Mouse (Mus musculus) megakaryocyte, adult 5-6 weeks (primary cell): ENCODE data around the gene Cnnm3. TPM values are rescaled to one million over a fixed set of nuclear protein-coding genes. Genes with fewer than 3 reads are reported as not detected.

Experiments
- ATAC-seq: 2 replicates; pipeline ENCODE4 v1.8.0; 2016; ENCODE audit warnings: mild to moderate bottlenecking, inconsistent platforms; ENCODE audit not compliant: poor library complexity, severe bottlenecking
- total RNA-seq, 2 experiments: library from RNA; stranded (forward) in 1 of 2; stranded (reverse) in 1 of 2; fragments of 153-499, 151-499 nt in 1 of 2; fragments of 221-1000, 200-1000 nt in 1 of 2; gene quantifications; 2 replicates each; pipeline versions ENCODE4 v1.2.3 to v1.2.4; 2015 to 2017

Cnnm3 gene
- total RNA-seq, 2 experiments from 2014 or later: 6.8 to 15.1 TPM

- ATAC-seq: no peak
These were observed 14.9 kb upstream of the Cnnm3 start for GRCm38 (mm10) chr1:36496719-36497118.

DNA sequence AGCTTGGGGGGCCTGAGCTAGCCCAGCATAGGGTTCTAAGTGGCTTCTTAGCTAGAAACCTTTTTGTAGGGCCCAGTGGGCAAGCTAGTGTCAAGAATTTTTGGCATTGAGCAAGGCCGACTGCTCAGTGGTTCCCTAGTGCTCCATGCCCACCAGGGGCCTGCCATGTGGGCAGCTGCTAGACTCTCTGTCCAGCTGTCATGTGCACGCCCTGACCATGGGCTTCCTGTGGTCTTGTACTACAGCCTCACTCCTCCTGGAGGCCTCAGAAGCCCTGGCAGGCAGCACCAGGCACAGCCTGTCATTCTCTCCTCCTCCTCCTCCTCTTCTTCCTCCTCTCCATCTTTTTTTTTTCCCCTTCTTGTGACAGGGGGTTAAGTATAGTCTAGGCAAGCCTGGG lies 14.4 kb upstream of the Cnnm3 start:
- no peak for ATAC-seq

- ATAC-seq: peak; percentile 84
These were observed 10.4 kb upstream of the Cnnm3 start for GRCm38 (mm10) chr1:36501261-36501660.

DNA sequence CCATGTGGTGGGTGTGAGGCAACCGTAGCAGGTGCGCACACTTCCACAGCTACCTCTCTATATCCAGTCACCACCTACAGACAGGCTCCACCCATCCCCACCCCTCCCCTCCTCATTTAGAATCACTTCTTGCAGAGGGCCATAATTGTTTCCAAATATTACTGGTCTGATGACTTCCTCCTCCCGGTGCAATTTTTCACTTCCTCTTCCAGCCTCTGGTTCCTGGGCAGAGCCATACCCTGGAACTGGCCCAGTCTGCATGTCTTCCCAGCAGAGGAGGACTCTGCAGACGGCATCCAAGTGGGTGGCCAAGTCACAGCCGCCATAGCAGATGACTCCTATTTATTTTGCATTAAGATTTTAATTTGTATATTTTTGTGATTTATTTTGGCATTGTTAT lies 3.4 kb upstream of the Cnnm3 start:
- ATAC-seq: peak; percentile 67

- peak; percentile 6; the same call in 1 of the 2 replicates for ATAC-seq
These were observed 660 bp downstream of the Cnnm3 start for GRCm38 (mm10) chr1:36512089-36512965.

- no peak for ATAC-seq
These were observed 1.3 kb downstream of the Cnnm3 start for GRCm38 (mm10) chr1:36512966-36513280.

DNA sequence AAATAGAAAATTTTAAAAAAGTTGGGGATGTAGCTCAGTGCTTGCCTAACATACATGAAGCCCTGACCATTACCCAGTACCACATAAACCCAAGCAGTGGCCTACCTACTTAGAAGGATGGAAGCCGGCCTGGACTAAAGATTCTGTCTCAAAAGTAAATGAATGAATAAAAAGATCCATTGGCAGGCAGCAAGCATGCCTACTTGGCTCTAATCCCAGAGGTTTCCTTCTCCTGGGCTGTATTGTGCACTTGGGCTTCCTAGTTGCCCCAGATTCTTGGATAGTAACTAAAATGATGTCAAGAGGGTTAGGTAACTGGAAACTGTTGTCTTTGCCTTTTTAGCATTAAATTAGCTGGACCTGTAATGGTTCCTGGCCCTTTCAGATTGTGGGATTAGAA lies 1.6 kb downstream of the Cnnm3 start:
- no peak for ATAC-seq

DNA sequence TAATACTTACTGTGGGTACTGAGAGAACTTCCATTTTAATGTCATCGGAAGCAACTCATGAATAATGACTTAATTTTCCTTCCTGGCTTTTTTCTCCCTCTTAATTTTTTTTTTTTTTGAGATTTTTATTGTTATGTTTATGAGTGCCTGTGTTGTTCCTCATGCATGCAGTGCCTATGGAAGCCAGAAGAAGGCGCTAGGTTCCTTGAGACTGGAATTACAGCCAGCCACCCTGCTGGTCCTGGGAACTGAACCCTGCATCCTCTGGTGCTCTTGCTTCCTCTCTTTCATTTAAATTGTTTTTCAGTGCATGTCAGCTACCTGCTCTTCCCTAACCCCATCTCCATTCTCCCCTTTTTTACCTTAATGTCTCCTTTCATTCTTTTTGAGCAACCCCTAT lies 2.1 kb downstream of the Cnnm3 start:
- no peak for ATAC-seq

- no peak for ATAC-seq
These were observed 6.6 kb downstream of the Cnnm3 start for GRCm38 (mm10) chr1:36518259-36518658.

- ATAC-seq: no peak
These were observed 8.0 kb downstream of the Cnnm3 start for GRCm38 (mm10) chr1:36519626-36520025.

GRCm38 (mm10) chr1:36522210-36522609 lies 10.5 kb downstream of the Cnnm3 start:
- no peak for ATAC-seq

- ATAC-seq: no peak
These were observed 11.8 kb downstream of the Cnnm3 start for GRCm38 (mm10) chr1:36523332-36524013.

GRCm38 (mm10) chr1:36524058-36524457 lies 12.4 kb downstream of the Cnnm3 start:
- ATAC-seq: no peak

DNA sequence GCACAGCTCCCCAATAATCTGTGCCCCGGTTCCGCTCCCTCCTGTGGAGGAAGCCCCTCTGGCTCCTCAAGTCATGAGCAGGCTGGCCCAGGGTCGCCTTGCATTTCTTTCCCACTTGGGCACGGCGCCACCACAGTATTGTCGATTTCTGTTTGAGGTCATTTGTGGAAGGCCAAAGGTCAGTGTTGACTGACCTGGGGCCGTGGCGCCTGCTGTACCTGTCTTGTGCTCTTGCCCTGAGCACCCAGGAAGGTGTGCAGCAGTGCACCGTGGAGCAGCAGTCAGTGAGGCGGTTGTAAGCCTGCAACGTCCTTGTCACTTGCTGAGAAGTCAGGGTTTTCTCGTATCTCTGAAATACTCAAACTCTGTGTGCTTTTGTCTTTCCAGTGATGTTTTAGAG lies 14.1 kb downstream of the Cnnm3 start:
- ATAC-seq: no peak

DNA sequence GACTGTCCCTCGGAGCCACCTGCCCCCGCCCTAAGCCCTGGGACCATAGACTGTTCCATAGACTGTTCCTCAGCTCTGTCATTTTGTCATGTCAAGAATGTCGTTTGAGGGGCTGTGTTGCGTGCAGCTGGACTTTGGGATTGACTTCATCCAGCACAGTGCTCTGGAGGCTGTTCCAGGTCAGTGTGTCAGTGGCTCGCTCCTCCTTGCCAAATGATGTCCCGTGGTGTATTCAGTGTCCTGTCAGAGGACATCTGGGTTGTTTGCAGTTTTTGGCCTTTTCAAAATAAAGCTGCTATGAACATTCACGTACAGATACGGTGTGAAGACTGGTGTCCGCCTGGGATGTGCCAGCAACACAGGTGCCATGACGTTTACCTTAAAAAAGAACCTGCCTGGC lies 15.2 kb downstream of the Cnnm3 start:
- ATAC-seq: no peak

GRCm38 (mm10) chr1:36528351-36528750 lies 16.7 kb downstream of the Cnnm3 start:
- ATAC-seq: no peak

- ATAC-seq: no peak
These were observed 17.6 kb downstream of the Cnnm3 start for GRCm38 (mm10) chr1:36529274-36529673.

DNA sequence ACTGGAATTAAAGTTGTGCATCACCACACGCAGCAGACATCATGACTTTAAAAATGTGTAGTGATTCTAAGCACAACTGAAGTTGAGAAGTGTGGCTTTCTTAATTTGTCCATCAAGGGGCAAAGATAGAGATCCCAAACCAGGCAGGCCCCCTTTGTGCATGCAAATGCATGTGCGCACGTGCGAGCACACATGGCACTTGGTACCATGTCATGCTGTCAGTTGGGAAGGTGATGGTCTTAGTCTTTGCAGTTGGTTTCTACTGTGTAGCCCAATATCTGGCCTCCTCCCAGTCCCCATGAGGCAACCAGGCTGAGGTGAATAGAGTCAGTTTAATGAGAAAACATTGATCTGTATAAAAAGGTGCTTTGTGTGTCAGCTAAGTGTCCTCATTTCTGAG lies 18.2 kb downstream of the Cnnm3 start:
- no peak for ATAC-seq

- no peak for ATAC-seq
These were observed 18.8 kb downstream of the Cnnm3 start for GRCm38 (mm10) chr1:36530485-36530884.

- no peak for ATAC-seq
These were observed 19.3 kb downstream of the Cnnm3 start for GRCm38 (mm10) chr1:36530962-36531361.

GRCm38 (mm10) chr1:36531461-36531860 lies 19.8 kb downstream of the Cnnm3 start:
- no peak for ATAC-seq

DNA sequence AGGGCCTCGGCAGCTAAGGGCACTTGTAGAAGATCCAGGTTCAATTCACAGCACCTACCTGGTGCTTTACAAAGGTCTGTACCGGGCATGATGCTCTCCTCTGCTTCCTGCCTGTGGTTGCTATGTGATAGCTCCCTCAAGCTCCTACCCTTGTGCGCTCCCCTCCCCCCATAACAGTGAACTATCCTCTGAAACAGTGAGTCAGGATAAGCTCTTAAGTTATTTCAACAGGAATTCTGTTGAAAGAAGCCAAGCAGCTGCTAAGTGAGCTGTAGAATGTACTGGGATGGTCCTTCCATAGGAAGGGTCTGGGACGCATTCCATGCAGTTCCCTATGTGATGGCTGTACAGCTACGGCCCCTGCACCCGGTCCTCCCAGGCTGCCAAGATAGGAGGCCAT lies 21.9 kb downstream of the Cnnm3 start:
- no peak for ATAC-seq
